Mouse (Mus musculus): Measurements from ENCODE around the gene Mtnr1b. TPM values are rescaled to one million over a fixed set of nuclear protein-coding genes. Genes with fewer than 3 reads are reported as not detected.

The Mtnr1b gene
- polyA plus RNA-seq, 1 experiment from 2014 or later, result not detected

DNA sequence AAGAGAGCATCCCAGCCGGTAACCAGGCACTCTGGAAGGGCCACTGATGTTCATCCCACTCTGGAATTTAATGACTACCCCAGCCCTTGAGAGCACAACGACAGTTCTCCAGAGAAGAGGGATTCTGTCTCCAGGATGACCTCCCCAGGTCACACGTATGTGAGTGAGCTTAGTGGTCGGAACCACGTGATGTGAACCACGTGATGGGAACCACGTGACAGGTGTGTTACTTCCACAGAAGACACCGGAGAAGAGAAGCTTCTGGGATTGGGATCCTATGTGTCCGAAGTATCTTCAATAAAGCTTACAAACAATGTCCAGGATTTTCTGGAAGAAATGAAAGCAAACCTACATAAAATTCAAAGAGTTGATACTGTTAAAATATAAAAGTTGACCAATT lies 82.3 kb downstream of the Mtnr1b start:
- Histone ChIP-seq H3K27ac (no peak overlapping the region), H3K27me3 (replicated peaks) (no peaks in the 10 kb centered on the region), H3K9me3 (no peaks in the 10 kb centered on the region), H3K36me3 (no peaks in the 10 kb centered on the region), H3K4me3 (no peak overlapping the region), H3K4me1 (no peaks in the 10 kb centered on the region), H3K4me2 (replicated peaks) (no peak overlapping the region), H3K9ac (no peak overlapping the region)
- WGBS, result 89% methylated on average over 9 of the region's 9 CpGs
- ATAC-seq (ENCODE audit: low FRiP score, low read depth), result no peak

DNA sequence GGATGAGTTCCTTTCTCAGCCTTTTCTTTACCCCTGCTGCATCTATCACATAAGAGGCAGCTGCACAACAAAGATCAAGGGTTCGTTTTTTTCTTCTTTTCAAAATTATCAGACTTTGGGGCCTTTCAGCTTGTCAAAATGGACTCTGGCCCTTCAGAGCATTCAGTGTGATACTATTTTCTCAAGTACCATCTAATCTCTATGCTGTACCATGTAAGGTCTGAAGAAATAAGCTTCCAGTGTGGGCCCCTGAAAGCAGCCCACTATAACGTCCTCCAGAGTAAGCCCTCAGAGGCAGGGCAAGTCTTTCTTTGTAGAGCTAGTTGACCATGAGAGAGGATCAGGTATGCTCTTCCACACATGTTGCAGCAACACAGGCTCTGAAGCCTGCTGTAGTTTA lies 87.7 kb downstream of the Mtnr1b start:
- ATAC-seq (ENCODE audit: low FRiP score, low read depth), result no peak
- H3K4me1 ChIP-seq, result no peaks in the 10 kb centered on the region
- H3K27ac ChIP-seq, result no peak overlapping the region
- H3K4me3 ChIP-seq, result no peak overlapping the region
- no peak overlapping the region for H3K9ac ChIP-seq
- WGBS, result 80% methylated on average over 2 of the region's 2 CpGs
- no peak overlapping the region for H3K4me2 ChIP-seq (replicated peaks)
- H3K36me3 ChIP-seq, result no peaks in the 10 kb centered on the region
- H3K27me3 ChIP-seq (replicated peaks), result no peaks in the 10 kb centered on the region
- no peaks in the 10 kb centered on the region for H3K9me3 ChIP-seq

DNA sequence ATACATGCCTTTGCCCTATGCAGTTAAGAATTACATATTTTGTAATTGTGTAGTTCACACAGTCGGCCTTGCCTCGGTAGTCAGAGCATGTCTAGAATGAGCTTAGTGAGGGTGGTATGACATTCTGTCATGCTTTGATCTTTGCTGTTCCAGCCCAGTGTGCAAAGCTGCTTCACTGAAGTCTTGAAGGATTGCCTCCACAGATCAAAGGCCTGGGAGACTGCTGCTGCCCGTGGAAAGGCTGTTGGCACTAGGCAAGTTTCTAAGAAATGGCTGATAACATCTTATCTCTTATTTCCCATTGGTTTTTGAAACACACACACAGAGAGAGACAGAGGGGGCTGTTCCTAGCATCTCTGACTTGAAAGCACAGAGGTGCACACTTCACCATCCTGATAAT lies 88.2 kb downstream of the Mtnr1b start:
- whole genome bisulfite sequencing, result 78% methylated on average over 3 of the region's 3 CpGs
- Histone ChIP-seq H3K4me2 (replicated peaks) (no peak overlapping the region), H3K4me1 (no peaks in the 10 kb centered on the region), H3K27me3 (replicated peaks) (no peaks in the 10 kb centered on the region), H3K9ac (no peak overlapping the region), H3K4me3 (no peak overlapping the region), H3K36me3 (no peaks in the 10 kb centered on the region), H3K9me3 (no peaks in the 10 kb centered on the region), H3K27ac (no peak overlapping the region)
- no peak for ATAC-seq (ENCODE audit: low FRiP score, low read depth)

DNA sequence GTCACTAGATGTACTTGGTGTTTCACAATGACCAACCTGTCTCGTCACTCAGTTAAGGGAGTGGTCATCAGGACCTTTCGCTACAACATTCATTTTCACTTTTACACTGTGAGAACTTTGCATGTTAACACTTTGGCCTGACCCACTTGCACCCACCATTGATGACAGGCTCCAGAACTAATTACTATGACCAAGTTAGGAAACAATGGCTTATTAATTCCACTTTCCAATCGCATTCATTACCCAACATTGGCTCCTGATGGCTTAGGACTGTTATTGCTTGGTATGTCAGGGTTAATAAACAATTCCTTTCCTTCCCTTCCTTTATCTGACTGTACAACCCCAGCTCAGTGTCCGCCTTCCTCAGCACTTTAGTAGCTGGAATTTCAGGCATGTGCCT lies 92.4 kb downstream of the Mtnr1b start:
- no peaks in the 10 kb centered on the region for H3K36me3 ChIP-seq
- no peaks in the 10 kb centered on the region for H3K27me3 ChIP-seq (replicated peaks)
- H3K9ac ChIP-seq, result no peak overlapping the region
- no peak overlapping the region for H3K27ac ChIP-seq
- no peaks in the 10 kb centered on the region for H3K9me3 ChIP-seq
- H3K4me1 ChIP-seq, result no peaks in the 10 kb centered on the region
- ATAC-seq (ENCODE audit: low FRiP score, low read depth), result no peak
- H3K4me2 ChIP-seq (replicated peaks), result no peak overlapping the region
- no peak overlapping the region for H3K4me3 ChIP-seq
- 70% methylated on average over 4 of the region's 4 CpGs for WGBS

DNA sequence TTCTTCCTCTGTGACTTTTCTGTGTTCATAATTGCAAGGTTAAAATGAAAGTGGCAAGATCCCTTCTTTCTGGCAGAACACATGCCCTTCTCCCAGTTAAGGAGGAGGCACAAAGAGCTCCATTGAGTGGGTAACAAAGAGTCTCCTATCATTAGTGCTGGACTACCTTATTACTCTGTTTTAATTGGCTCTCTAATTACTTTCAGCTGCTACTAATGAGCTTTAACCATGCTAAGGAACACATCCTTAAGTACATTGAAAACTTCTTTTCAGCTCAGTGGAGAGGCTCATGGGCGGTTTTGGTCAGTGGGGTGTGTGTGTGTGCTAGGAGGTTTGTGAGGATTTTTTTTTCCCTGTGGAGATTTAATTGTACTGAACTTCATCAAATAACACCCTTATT lies 99.4 kb downstream of the Mtnr1b start:
- H3K4me2 ChIP-seq (replicated peaks), result no peak overlapping the region
- H3K9ac ChIP-seq, result no peak overlapping the region
- no peak overlapping the region for H3K4me3 ChIP-seq
- H3K4me1 ChIP-seq, result peaks cover 7% of the 10 kb centered on the region; the same call in 1 of the 2 replicates
- H3K27me3 ChIP-seq (replicated peaks), result no peaks in the 10 kb centered on the region
- H3K9me3 ChIP-seq, result no peaks in the 10 kb centered on the region
- no peak overlapping the region for H3K27ac ChIP-seq
- 55% methylated on average over 1 of the region's 1 CpGs for WGBS
- no peak for ATAC-seq (ENCODE audit: low FRiP score, low read depth)
- no peaks in the 10 kb centered on the region for H3K36me3 ChIP-seq

Other genes starting within 250 kb of the Mtnr1b start
- 0.16 and 0.31 TPM in 2 replicates for gene Deup1, start 246.6 kb downstream of the Mtnr1b start, polyA plus RNA-seq (2016; fragmentation: Nextera tagmentation; extraction: Ambion mirVana)
- gene Slc36a4, start 164.8 kb downstream of the Mtnr1b start, polyA plus RNA-seq (2016; fragmentation: Nextera tagmentation; extraction: Ambion mirVana), result 20.6 and 22.7 TPM in 2 replicates